Comparison of ENCODE assay signal across 24 mouse cellular contexts in genomic region chr15:83956996-83957395, GRCm38 (mm10).
DNase-seq lines count a peak whose midpoint lies in the region; ATAC-seq and TF ChIP-seq lines count a peak whose summit lies in the region.
"Had no signal": no experiment of that assay in that cellular context is flagged by ENCODE, and none has a peak within 500 bp of the region (broad histone marks: within the 10 kb centered on the region; RNA-seq: fewer than 3 reads in every experiment).

No protein-coding gene starts in this region.

- H3K36me3 ChIP-seq in forebrain, embryonic 16.5 days (ENCODE audit: control insufficient read depth, insufficient read depth): no peaks in the 10 kb centered on the region
- no peaks in the 10 kb centered on the region for H3K36me3 ChIP-seq in forebrain, embryonic 13.5 days (ENCODE audit: poor library complexity, severe bottlenecking)
- H3K36me3 ChIP-seq in lung, embryonic 14.5 days (ENCODE audit: insufficient read depth): no peaks in the 10 kb centered on the region
- H3K36me3 ChIP-seq: embryonic facial prominence, embryonic 10.5 days; embryonic facial prominence, embryonic 13.5 days; heart, embryonic 10.5 days; heart, embryonic 13.5 days had no signal

- H3K9ac ChIP-seq in forebrain, embryonic 16.5 days (replicated peaks; ENCODE audit: low read depth, low read length): no peak overlapping the region
- no peak overlapping the region for H3K9ac ChIP-seq in forebrain, embryonic 13.5 days
- H3K9ac ChIP-seq in lung, embryonic 14.5 days: no peak overlapping the region
- H3K9ac ChIP-seq: embryonic facial prominence, embryonic 13.5 days; heart, embryonic 13.5 days; hindbrain, embryonic 14.5 days had no signal

- WGBS in forebrain, embryonic 16.5 days: 63% methylated on average over 7 of the region's 7 CpGs
- WGBS in forebrain, embryonic 13.5 days: 81% methylated on average over 7 of the region's 7 CpGs
- 79% methylated on average over 7 of the region's 7 CpGs for WGBS in lung, embryonic 14.5 days

- no peak for DNase-seq in lung, embryonic 14.5 days
- DNase-seq in lung, postnatal 25 days (ENCODE audit: low spot score): no peak
- DNase-seq in telencephalon, adult 2 months (ENCODE audit: low read depth, low spot score): peak; percentile 21
- no peak for DNase-seq in spleen, adult 18-20 months
- DNase-seq: adrenal gland, adult 2 months; adrenal gland, postnatal 14 days; cerebellum, adult 11-12 months; cerebellum, adult 8-10 months; cerebellum, postnatal 10 days; cerebellum, postnatal 36 days; embryo, embryonic 11 days had no signal

- H3K27me3 ChIP-seq in forebrain, embryonic 16.5 days (replicated peaks; ENCODE audit: control insufficient read depth, insufficient read depth, low read length): no peaks in the 10 kb centered on the region
- no peaks in the 10 kb centered on the region for H3K27me3 ChIP-seq in forebrain, embryonic 13.5 days
- no peaks in the 10 kb centered on the region for H3K27me3 ChIP-seq in lung, embryonic 14.5 days (ENCODE audit: insufficient read depth, low read length)
- H3K27me3 ChIP-seq: embryonic facial prominence, embryonic 13.5 days had no signal

- peak overlapping the region; percentile 19 for H3K27ac ChIP-seq in forebrain, embryonic 16.5 days (ENCODE audit: low read length)
- H3K27ac ChIP-seq in forebrain, embryonic 13.5 days: no peak overlapping the region
- H3K27ac ChIP-seq in lung, embryonic 14.5 days (ENCODE audit: low read depth): peak overlapping the region; percentile 65
- H3K27ac ChIP-seq: embryonic facial prominence, embryonic 10.5 days; embryonic facial prominence, embryonic 13.5 days; heart, adult 2 months; heart, embryonic 10.5 days; heart, embryonic 13.5 days; hindbrain, embryonic 14.5 days; hindbrain, postnatal 0 days had no signal

- no peak overlapping the region for H3K4me3 ChIP-seq in forebrain, embryonic 16.5 days (replicated peaks; ENCODE audit: low read length)
- H3K4me3 ChIP-seq in forebrain, embryonic 13.5 days: no peak overlapping the region
- H3K4me3 ChIP-seq in lung, embryonic 14.5 days (ENCODE audit: low read depth, low read length): no peak overlapping the region
- H3K4me3 ChIP-seq: embryonic facial prominence, embryonic 10.5 days; embryonic facial prominence, embryonic 13.5 days; erythroblast, embryonic 14.5 days; heart, adult 2 months; heart, embryonic 10.5 days; heart, embryonic 13.5 days had no signal

- TF ChIP-seq CTCF in lung, embryonic 14.5 days (IDR thresholded peaks at IDR 0.05; ENCODE audit: low read depth): no peak

- peaks cover 11% of the 10 kb centered on the region for H3K4me1 ChIP-seq in forebrain, embryonic 16.5 days (replicated peaks; ENCODE audit: control insufficient read depth, insufficient read depth, low read length)
- H3K4me1 ChIP-seq in forebrain, embryonic 13.5 days: no peaks in the 10 kb centered on the region
- 0 out of 2 replicates have a peak, but pooled peaks cover 8% of the 10 kb centered on the region for H3K4me1 ChIP-seq in lung, embryonic 14.5 days (ENCODE audit: insufficient read depth)
- H3K4me1 ChIP-seq: embryonic facial prominence, embryonic 10.5 days; embryonic facial prominence, embryonic 13.5 days; heart, embryonic 13.5 days had no signal

- no peak overlapping the region for H3K4me2 ChIP-seq in forebrain, embryonic 16.5 days (ENCODE audit: low read length)
- no peak overlapping the region for H3K4me2 ChIP-seq in forebrain, embryonic 13.5 days
- H3K4me2 ChIP-seq in lung, embryonic 14.5 days: no peak overlapping the region
- H3K4me2 ChIP-seq: embryonic facial prominence, embryonic 13.5 days; heart, embryonic 13.5 days; hindbrain, embryonic 14.5 days had no signal

- H3K9me3 ChIP-seq in forebrain, embryonic 16.5 days (ENCODE audit: control insufficient read depth, low read length): no peaks in the 10 kb centered on the region
- no peaks in the 10 kb centered on the region for H3K9me3 ChIP-seq in forebrain, embryonic 13.5 days (replicated peaks)
- no peaks in the 10 kb centered on the region for H3K9me3 ChIP-seq in lung, embryonic 14.5 days (ENCODE audit: low read depth, low read length)
- H3K9me3 ChIP-seq: embryonic facial prominence, embryonic 10.5 days; embryonic facial prominence, embryonic 13.5 days; heart, embryonic 10.5 days; heart, embryonic 13.5 days had no signal

- peak; percentile 33; the same call in 1 of the 2 replicates for ATAC-seq in forebrain, embryonic 16.5 days
- ATAC-seq in forebrain, embryonic 13.5 days: no peak
- no peak for ATAC-seq in lung, embryonic 14.5 days (ENCODE audit: insufficient read depth)
- ATAC-seq: CD4-positive, CD25-positive, alpha-beta regulatory T cell, adult 4 months; hindbrain, postnatal 0 days; inflammation-experienced regulatory T-cells, adult 6 months; intestine, embryonic 16.5 days had no signal
